Mouse (Mus musculus) cerebellum, postnatal 36 days (tissue): ENCODE results near the gene Ascl5.

ENCODE experiments used
- DNase-seq, 2 experiments: peaks; one replicate each; pipeline ENCODE4 v3.0.0; 2021 to 2022; ENCODE audit warnings: mixed read lengths in 2 of 2

The Ascl5 gene

GRCm38 (mm10) chr1:136050312-136051012 is at the start of gene Ascl5:
Gene Ascl5, plus strand, starts transcription at chr1:136050804.
- DNase-seq = no peak

- DNase-seq = no peak
These were observed 49.2 kb upstream of the Ascl5 start for GRCm38 (mm10) chr1:136001438-136001837.

GRCm38 (mm10) chr1:136006292-136006748 is 44.3 kb upstream of the Ascl5 start, which contains the start of gene Igfn1:
Gene Igfn1, minus strand, starts transcription at chr1:136006342.
- no peak for DNase-seq

- DNase-seq = peak; percentile 35 to 44
These were observed 43.1 kb upstream of the Ascl5 start, which contains the start of gene Tmem9 for GRCm38 (mm10) chr1:136007211-136008158. Gene Tmem9, plus strand, starts transcription at chr1:136008150.

- DNase-seq = no peak
These were observed 42.5 kb upstream of the Ascl5 start for GRCm38 (mm10) chr1:136008159-136008533.

- DNase-seq = no peak
These were observed 40.4 kb upstream of the Ascl5 start for GRCm38 (mm10) chr1:136010247-136010646.

- DNase-seq = no peak
These were observed 37.1 kb upstream of the Ascl5 start for GRCm38 (mm10) chr1:136013513-136013912.

- DNase-seq = no peak
These were observed 35.7 kb upstream of the Ascl5 start for GRCm38 (mm10) chr1:136014796-136015502.

- peak in 1 of 2 experiments; percentile 17 for DNase-seq
These were observed 33.3 kb upstream of the Ascl5 start for GRCm38 (mm10) chr1:136017307-136017706.

- peak; percentile 89 to 93 for DNase-seq
These were observed 32.7 kb upstream of the Ascl5 start for GRCm38 (mm10) chr1:136017907-136018313.

- peak; percentile 27 to 43 for DNase-seq
These were observed 32.0 kb upstream of the Ascl5 start for GRCm38 (mm10) chr1:136018390-136019189.

GRCm38 (mm10) chr1:136030201-136030600 is 20.4 kb upstream of the Ascl5 start:
- no peak for DNase-seq

- DNase-seq = no peak
These were observed 18.9 kb upstream of the Ascl5 start for GRCm38 (mm10) chr1:136031697-136032096.

- no peak for DNase-seq
These were observed 17.6 kb upstream of the Ascl5 start for GRCm38 (mm10) chr1:136032961-136033360.

GRCm38 (mm10) chr1:136038746-136039538 is 11.7 kb upstream of the Ascl5 start:
- no peak for DNase-seq

- DNase-seq = no peak
These were observed 10.2 kb upstream of the Ascl5 start for GRCm38 (mm10) chr1:136040452-136040851.

- DNase-seq = no peak
These were observed 9.7 kb upstream of the Ascl5 start for GRCm38 (mm10) chr1:136040874-136041273.

- DNase-seq = peak; percentile 60 to 61
These were observed 4.8 kb upstream of the Ascl5 start for GRCm38 (mm10) chr1:136045774-136046173.

- DNase-seq = no peak
These were observed 3.2 kb upstream of the Ascl5 start for GRCm38 (mm10) chr1:136047432-136047831.

- no peak for DNase-seq
These were observed 2.7 kb upstream of the Ascl5 start for GRCm38 (mm10) chr1:136047894-136048293.

GRCm38 (mm10) chr1:136051013-136051315 is 360 bp downstream of the Ascl5 start:
- peak in 1 of 2 experiments; percentile 26 for DNase-seq
